Mouse (Mus musculus): ENCODE data around the gene Tpbg. TPM values are rescaled to one million over a fixed set of nuclear protein-coding genes. Genes with fewer than 3 reads are reported as not detected.

Tpbg gene
- 5.8 and 9.8 TPM in 2 replicates for polyA plus RNA-seq (2021; fragmentation: Nextera tagmentation)
- long read RNA-seq, experiment 1, transcript Tpbg-201 (2 exons, 3,603 nt): minor isoform, 20 of 87 reads
- long read RNA-seq, experiment 1, transcript Tpbg-202 (2 exons, 3,481 nt): major isoform, 27 of 87 reads
- long read RNA-seq, experiment 1, partial matches to known transcripts: 0 of 87 reads
- long read RNA-seq, experiment 1, other reads (novel, unspliced or antisense): 38 of 87 reads
- long read RNA-seq, experiment 2, partial matches to known transcripts: 0 of 18 reads
- long read RNA-seq, experiment 2, other reads (novel, unspliced or antisense): 15 of 18 reads

GRCm38 (mm10) chr9:85842351-85843011, at the start of gene Tpbg:
Gene Tpbg (plus strand): TSS chr9:85842380.

Other genes with a start within 250 kb of the Tpbg start
- 3.2 and 3.7 TPM in 2 replicates for gene Ibtk, start 93.0 kb upstream of the Tpbg start, polyA plus RNA-seq (2021; fragmentation: Nextera tagmentation)